Mouse (Mus musculus) liver, adult 2 months (tissue): ENCODE measurements around the gene Hmgn2.

ENCODE experiments used
- CTCF ChIP-seq: fragments of 200-500 bp; IDR thresholded peaks from 2 replicates; pipeline ENCODE4 v1.5.1; 2011; ENCODE audit warnings: low read depth, low read length, control low read depth
- POLR2A ChIP-seq: fragments of 200-500 bp; IDR thresholded peaks from 2 replicates; pipeline ENCODE4 v1.6.1; 2011; ENCODE audit warnings: low read length, control low read depth; ENCODE audit not compliant: insufficient read depth; ENCODE audit errors: extremely low read depth

GRCm38 (mm10) chr4:133970196-133970595 lies 1.7 kb upstream of the Hmgn2 start:
- TF ChIP-seq CTCF (no peak), POLR2A (no peak)
